Mouse (Mus musculus) limb, embryonic 10.5 days (tissue): ENCODE data around the gene Creld2. TPM values are rescaled to one million over a fixed set of nuclear protein-coding genes. Genes with fewer than 3 reads are reported as not detected.

ENCODE experiments used
- DNase-seq: peaks from one replicate; pipeline ENCODE4 v3.0.0-alpha.2; 2017; ENCODE audit warnings: low spot score
- H3K27ac ChIP-seq: fragments of 300-500 bp; sonication (generic); 2 replicates; pipeline ENCODE4 v1.5.1; 2016; ENCODE audit warnings: mild to moderate bottlenecking
- H3K27me3 ChIP-seq: fragments of 300-500 bp; sonication (generic); 2 replicates; pipeline ENCODE4 v1.6.1; 2016; ENCODE audit warnings: low read depth, mild to moderate bottlenecking; ENCODE audit not compliant: poor library complexity, severe bottlenecking
- H3K36me3 ChIP-seq: fragments of 300-500 bp; sonication (generic); 2 replicates; pipeline ENCODE4 v1.6.1; 2016; ENCODE audit warnings: mild to moderate bottlenecking, moderate library complexity
- H3K4me1 ChIP-seq: fragments of 300-500 bp; sonication (generic); 2 replicates; pipeline ENCODE4 v1.6.1; 2016
- H3K4me3 ChIP-seq: fragments of 300-500 bp; sonication (generic); 2 replicates; pipeline ENCODE4 v1.5.1; 2016; ENCODE audit warnings: mild to moderate bottlenecking, moderate library complexity
- H3K9me3 ChIP-seq: fragments of 300-500 bp; sonication (generic); replicated peaks from 2 replicates; pipeline ENCODE4 v1.6.1; 2016; ENCODE audit warnings: mild to moderate bottlenecking
- WGBS: fragments of 180-500 bp; shearing (Covaris S2); methylation state at CpG from one replicate; pipeline ENCODE4 v1.1.7; 2016; 5-methylcytosine and 5-hydroxymethylcytosine counted together
- polyA plus RNA-seq: library from polyadenylated mRNA; unstranded; fragments of >200 nt; fragmentation: Nextera tagmentation; extraction: Ambion mirVana; gene quantifications from 2 replicates; pipeline ENCODE4 v1.2.1, GENCODE M21; 2016

Gene Creld2
- polyA plus RNA-seq, 1 experiment from 2014 or later, result 99.0 TPM

DNA sequence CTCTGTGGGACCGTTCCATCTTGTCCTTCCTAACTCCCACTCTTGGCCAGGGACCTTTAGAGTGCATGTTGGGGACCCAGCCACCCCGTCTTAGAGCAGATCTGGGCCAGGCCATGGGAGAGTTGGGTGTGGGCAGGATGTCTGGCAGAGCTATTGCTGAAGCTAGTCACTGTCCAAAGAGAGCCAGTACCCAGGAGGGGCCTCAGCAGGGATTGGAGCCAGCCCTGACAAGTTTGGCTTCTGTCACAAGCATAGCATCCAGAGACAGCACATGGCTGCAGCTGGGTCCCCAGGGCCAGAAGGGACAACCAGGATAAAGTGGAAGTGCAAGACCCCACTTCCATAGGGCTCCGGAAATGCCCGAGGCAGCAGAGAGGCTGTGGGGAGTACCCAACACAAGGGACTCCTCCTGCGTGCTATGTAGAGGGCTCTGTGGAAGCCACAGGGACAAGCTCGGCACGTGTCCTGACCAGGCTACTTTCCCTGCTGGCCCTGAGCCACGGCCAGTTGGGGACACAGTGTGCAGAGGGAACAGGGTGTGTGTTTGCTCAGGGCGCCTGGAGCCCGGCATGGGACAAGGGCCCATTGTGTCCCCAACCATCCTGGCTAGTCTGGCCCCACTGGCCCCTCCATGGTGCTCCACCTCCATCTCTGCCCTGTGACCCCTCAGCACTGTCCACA lies 30.8 kb downstream of the Creld2 start:
- H3K27me3 ChIP-seq, result no peaks in the 10 kb centered on the region
- H3K9me3 ChIP-seq, result no peaks in the 10 kb centered on the region
- H3K4me3 ChIP-seq, result no peak overlapping the region
- 72% methylated on average over 10 of the region's 10 CpGs for WGBS
- peaks cover 24% of the 10 kb centered on the region for H3K4me1 ChIP-seq
- peak overlapping the region; percentile 42; the same call in 1 of the 2 replicates for H3K27ac ChIP-seq
- H3K36me3 ChIP-seq, result no peaks in the 10 kb centered on the region
- no peak for DNase-seq

DNA sequence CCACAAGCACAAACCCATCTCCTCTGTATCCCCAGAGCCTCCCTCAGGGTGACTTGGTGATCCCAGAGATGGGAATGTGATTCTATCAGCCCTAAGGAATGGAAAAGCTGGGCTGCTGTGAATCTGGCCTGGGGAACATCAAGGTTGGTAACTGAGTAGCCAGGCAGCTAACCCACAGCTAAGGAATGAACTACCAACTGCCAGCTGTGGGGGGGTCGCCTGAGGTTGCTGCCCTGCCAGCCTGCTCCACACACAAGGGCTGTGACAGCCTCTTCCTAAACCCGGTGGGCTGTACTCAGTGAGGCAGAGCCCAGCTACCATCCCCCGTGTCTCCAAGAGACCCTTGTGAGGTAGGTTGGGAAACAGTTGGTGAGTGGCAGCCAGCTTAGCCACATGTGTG lies 31.6 kb downstream of the Creld2 start:
- Histone ChIP-seq H3K36me3 (no peaks in the 10 kb centered on the region), H3K27me3 (no peaks in the 10 kb centered on the region), H3K4me3 (no peak overlapping the region), H3K9me3 (no peaks in the 10 kb centered on the region), H3K27ac (0 out of 2 replicates have a peak overlapping the region, but pooled peaks have one; percentile 42), H3K4me1 (peaks cover 29% of the 10 kb centered on the region)
- WGBS, result 65% methylated on average over 3 of the region's 3 CpGs
- no peak for DNase-seq

DNA sequence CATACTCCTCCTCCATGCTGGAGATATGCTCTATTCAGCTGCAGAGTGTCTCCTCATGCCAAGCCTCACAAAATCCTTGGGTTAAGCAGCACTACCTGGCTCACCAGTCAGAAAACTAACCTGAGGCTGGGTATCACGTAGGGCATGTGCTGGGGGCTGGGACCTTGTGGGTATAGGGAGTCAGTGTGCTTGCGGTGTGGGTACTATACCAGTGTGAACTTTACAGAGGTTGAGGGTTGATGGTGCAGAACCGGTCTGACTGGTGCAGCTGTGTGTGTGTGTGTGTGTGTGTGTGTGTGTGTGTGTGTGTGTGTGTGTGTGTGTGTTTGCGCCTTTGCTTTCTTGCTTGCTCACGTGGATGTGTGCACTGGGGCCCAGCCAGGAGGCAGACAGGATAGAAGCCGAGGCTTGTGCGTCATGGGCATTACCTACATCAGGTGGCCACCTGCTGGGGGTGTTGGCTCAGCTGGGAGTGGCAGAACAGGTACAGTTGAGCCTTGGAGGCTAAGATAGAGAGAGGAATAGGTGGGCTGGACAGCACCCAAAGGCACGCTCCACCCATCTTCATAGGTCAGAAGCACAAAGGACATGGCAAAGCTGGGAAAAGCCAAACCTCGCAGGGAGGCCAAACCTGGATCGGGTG lies 32.2 kb downstream of the Creld2 start:
- H3K4me3 ChIP-seq, result no peak overlapping the region
- 82% methylated on average over 10 of the region's 10 CpGs for WGBS
- H3K9me3 ChIP-seq, result no peaks in the 10 kb centered on the region
- H3K27ac ChIP-seq, result no peak overlapping the region
- no peaks in the 10 kb centered on the region for H3K27me3 ChIP-seq
- DNase-seq, result no peak
- H3K4me1 ChIP-seq, result peaks cover 29% of the 10 kb centered on the region
- no peaks in the 10 kb centered on the region for H3K36me3 ChIP-seq

DNA sequence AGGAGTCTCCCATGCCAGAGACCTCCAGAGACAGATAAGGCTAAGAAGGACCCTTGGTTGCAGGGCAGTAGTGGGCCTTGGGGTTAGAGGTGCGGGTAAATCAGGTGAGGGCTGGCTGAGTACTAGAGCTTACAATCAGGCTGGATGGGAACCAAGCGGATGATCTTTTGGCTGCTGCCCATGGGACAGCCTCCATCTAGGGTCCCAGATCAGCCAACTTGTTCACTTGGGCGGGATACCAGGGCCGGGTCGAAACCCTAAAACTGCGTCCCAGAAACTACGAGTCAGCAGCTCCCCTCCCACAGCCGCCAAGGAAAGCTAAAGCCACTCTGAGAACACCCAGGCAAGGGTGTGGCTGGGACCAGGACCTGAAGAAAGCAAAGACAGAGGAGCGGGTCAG lies 33.7 kb downstream of the Creld2 start:
- H3K4me1 ChIP-seq, result peaks cover 29% of the 10 kb centered on the region
- H3K4me3 ChIP-seq, result no peak overlapping the region
- H3K36me3 ChIP-seq, result no peaks in the 10 kb centered on the region
- H3K27me3 ChIP-seq, result no peaks in the 10 kb centered on the region
- DNase-seq, result no peak
- no peak overlapping the region for H3K27ac ChIP-seq
- no peaks in the 10 kb centered on the region for H3K9me3 ChIP-seq
- 85% methylated on average over 9 of the region's 9 CpGs for WGBS

DNA sequence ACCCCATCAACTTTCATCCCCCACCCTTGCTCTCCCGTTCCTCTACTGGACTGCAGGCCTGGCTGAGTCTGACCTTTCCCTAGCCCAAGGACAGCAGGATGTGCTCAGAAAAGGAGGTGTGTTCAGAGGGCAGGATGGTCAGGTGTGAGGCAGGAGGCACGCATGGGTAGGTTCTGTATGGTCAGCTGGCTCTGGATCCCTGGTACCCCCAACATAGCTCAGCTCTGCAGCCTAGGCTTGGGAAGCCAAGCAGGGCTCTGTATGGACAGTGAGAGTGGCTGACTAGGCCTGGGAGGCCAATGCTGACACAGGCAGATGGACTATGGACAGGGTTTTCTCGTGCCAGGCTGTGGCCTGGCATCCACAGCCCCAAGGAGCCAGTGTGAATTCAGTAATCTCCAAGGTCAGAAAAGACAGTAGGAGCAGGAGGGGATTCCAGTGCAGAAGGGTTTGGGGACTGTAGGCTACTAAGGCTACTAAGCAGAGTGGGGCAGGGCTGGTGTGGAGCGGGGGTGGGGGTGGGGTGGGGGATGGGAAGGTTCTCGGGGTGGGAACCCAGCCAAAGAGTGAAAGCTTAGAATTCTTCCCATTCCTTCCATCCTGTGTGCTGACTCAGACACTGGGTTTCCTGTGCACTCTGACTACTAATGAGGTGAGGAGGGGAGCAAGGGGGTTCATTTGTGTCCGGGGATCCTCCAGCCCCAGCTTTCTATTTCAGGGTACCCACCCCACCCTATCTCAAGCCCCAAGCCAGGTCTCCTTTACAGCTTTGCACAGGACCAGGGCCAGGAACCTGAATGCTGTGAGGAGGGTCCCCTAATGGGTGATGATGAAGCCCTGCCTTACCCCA lies 34.9 kb downstream of the Creld2 start:
- Histone ChIP-seq H3K4me1 (peaks cover 33% of the 10 kb centered on the region), H3K4me3 (no peak overlapping the region), H3K27ac (peak overlapping the region; percentile 30; the same call in 1 of the 2 replicates), H3K9me3 (no peaks in the 10 kb centered on the region), H3K36me3 (no peaks in the 10 kb centered on the region), H3K27me3 (no peaks in the 10 kb centered on the region)
- WGBS, result 65% methylated on average over 6 of the region's 6 CpGs
- no peak for DNase-seq

DNA sequence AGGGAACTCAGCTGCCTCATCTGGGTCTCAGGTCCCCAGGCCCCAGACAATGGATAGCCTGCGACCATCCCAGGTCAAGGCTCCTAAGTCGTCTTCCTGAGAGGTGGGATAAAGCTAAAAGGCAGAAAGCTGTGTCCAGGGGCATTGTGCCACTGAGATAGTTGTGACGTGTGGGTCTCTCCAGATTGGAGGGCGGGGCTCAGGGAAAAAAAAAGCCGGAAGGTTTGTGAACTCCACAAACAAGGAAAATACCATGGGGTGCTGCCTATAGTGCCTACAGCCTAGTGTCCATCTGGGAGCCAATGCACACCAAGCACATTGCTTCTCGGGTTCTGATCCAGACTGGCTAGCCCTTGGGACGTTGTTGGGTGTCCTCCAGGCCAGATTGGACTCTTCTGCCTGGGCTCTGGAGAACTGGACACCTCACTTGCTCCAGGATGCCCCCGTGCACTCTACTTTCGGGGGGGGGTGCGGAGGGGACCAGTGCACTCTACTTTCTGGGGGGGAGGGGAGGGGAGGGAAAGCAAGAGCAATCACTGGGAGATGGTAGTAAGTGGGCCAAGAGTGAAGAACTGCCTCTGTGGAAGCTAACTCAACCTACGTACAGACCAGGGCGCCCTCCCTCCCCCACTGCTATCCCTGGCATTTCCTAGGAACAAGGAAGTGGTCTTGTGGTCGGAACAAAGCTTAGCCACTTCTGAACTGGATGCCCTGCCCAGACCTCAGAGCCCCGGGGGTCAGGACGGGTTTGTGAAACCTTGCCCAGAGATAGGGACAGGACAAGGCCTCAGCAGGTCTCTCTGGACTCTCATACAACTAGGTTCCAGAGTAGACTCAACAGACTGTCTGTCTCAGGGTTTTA lies 35.8 kb downstream of the Creld2 start:
- Histone ChIP-seq H3K9me3 (no peaks in the 10 kb centered on the region), H3K4me1 (peaks cover 34% of the 10 kb centered on the region), H3K4me3 (no peak overlapping the region), H3K27ac (peak overlapping the region; percentile 30), H3K36me3 (no peaks in the 10 kb centered on the region), H3K27me3 (no peaks in the 10 kb centered on the region)
- no peak for DNase-seq
- WGBS, result 81% methylated on average over 15 of the region's 15 CpGs

DNA sequence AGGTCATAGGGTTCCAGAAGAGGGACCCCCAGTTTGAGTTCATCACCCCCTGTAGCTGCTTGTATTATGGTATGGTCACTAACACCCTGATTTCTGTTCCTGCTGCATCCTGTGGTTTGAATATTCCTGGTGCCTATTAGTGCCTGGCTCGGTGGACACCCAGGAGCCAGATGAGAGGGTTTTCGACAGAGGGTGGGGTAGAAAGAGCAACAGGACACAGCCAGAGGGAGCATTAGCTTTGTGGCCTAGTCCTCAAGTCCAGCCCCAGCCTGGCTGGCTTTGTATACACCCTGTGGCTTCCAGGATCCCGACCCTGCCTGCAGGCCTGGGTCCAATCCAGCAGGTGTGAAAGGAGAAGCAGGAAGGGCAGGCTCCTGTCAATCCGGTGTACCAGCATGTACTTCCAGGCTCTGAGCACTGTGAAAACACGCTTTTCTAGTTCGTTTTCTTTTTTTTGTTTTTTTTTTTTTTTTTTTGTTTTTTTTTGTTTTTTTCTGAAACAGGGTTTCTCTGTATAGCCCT lies 36.5 kb downstream of the Creld2 start:
- peak overlapping the region; percentile 36; the same call in 1 of the 2 replicates for H3K27ac ChIP-seq
- H3K4me1 ChIP-seq, result peaks cover 26% of the 10 kb centered on the region

DNA sequence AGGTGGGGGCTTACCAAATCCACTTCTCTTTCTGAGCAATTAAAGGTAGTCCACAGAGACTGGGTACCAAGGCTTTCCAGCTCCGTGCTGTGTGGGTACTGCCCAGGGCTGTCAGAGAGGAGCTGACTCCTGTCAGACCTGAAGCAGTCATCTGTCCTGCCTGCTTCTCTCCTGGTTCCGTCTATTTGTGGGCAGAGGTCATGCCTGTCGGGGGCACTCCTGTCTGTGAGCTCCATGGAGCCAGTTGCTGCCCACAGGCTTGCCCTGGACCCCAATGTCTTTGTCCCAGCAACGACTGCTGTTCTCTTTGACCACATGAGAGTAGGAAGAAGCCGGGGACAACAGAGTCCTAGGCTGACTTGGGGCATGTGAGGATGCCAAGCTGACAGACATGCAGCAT lies 37.2 kb downstream of the Creld2 start:
- H3K4me3 ChIP-seq, result no peak overlapping the region
- no peak overlapping the region for H3K27ac ChIP-seq
- DNase-seq, result no peak
- peaks cover 29% of the 10 kb centered on the region for H3K4me1 ChIP-seq
- H3K27me3 ChIP-seq, result no peaks in the 10 kb centered on the region
- no peaks in the 10 kb centered on the region for H3K36me3 ChIP-seq
- no peaks in the 10 kb centered on the region for H3K9me3 ChIP-seq
- 86% methylated on average over 5 of the region's 5 CpGs for WGBS

More for the DNA sequence above, 36.5 kb downstream of the Creld2 start:
- H3K27me3 ChIP-seq, result no peaks in the 10 kb centered on the region
- 77% methylated on average over 6 of the region's 6 CpGs for WGBS
- no peak for DNase-seq
- no peak overlapping the region for H3K4me3 ChIP-seq
- no peaks in the 10 kb centered on the region for H3K36me3 ChIP-seq
- no peaks in the 10 kb centered on the region for H3K9me3 ChIP-seq

DNA sequence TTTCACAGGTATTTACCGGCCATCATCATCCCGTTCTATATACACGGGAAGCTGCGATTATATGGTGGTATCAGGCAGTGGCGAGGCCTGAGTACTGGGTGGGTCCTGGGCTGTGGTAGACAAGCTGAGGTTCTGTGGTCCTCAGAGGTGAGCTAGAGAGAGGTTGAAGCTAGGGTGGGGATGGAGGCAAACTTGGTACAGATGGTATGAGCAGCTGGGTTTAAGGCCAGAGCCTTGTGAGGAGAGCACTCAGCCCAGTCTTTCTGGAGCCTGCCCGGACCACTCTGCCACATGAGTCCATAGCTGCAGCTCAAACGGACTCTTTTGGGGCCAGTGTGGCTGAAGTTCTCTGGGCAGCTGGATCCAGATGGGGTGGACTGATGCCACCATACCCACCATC lies 37.9 kb downstream of the Creld2 start:
- Histone ChIP-seq H3K9me3 (no peaks in the 10 kb centered on the region), H3K27ac (no peak overlapping the region), H3K27me3 (no peaks in the 10 kb centered on the region), H3K4me1 (peaks cover 35% of the 10 kb centered on the region), H3K36me3 (no peaks in the 10 kb centered on the region), H3K4me3 (no peak overlapping the region)
- DNase-seq, result no peak
- 92% methylated on average over 7 of the region's 7 CpGs for WGBS

DNA sequence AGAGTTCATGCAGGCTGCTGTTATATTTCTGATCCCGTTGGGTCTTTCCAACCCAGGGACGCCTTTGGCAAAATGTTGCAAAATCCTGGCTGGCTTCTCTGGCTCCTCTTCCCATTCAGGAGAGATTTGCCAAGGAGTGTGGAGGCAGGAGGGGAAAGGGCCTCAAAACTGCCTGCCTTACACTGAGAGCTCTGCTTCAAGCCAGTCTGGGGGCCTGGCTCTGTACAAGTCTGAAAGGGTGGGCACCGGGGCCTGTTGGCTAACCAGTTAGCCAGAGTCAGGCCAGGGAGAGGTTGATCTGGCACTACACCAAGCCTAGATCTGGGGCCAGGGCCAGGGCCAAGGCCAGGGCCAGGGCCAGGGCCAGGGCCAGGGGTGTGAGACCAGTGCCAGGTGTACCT lies 38.7 kb downstream of the Creld2 start:
- Histone ChIP-seq H3K4me1 (peaks cover 43% of the 10 kb centered on the region), H3K36me3 (no peaks in the 10 kb centered on the region; the same call in 1 of the 2 replicates), H3K9me3 (no peaks in the 10 kb centered on the region), H3K27ac (peak overlapping the region; percentile 31; the same call in 1 of the 2 replicates), H3K4me3 (no peak overlapping the region), H3K27me3 (no peaks in the 10 kb centered on the region)
- DNase-seq, result no peak
- 90% methylated on average over 3 of the region's 3 CpGs for WGBS

DNA sequence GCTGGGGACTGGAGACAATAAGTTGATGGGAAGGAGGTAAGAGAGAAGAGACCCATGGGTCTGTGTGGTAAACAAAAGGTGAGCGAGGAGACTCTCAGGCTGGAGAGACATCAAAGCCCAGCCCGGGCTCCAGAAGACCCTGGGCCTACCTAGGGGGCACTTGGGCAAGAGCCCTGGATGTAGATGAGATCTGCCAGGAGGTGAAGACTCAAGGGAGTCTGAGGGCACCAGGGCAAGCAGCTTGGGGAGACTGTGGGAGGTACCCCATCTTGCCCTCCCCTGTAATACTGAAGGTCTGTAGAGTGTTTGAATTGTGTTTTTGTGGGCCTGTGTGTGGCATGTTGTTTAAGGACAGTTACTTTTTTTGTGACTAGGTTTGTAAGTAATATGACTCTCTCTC lies 39.3 kb downstream of the Creld2 start:
- H3K4me3 ChIP-seq, result no peak overlapping the region
- H3K9me3 ChIP-seq, result no peaks in the 10 kb centered on the region
- H3K36me3 ChIP-seq, result no peaks in the 10 kb centered on the region; the same call in 1 of the 2 replicates
- no peaks in the 10 kb centered on the region for H3K27me3 ChIP-seq
- no peak overlapping the region; the same call in 1 of the 2 replicates for H3K27ac ChIP-seq
- WGBS, result 75% methylated on average over 2 of the region's 2 CpGs
- no peak for DNase-seq
- H3K4me1 ChIP-seq, result peaks cover 49% of the 10 kb centered on the region
